Mouse (Mus musculus) lung, postnatal 10 days (tissue): ENCODE measurements around the gene Ltb4r2.

Source experiments
- DNase-seq: peaks from one replicate; pipeline ENCODE4 v3.0.0; 2021

Gene Ltb4r2

DNA sequence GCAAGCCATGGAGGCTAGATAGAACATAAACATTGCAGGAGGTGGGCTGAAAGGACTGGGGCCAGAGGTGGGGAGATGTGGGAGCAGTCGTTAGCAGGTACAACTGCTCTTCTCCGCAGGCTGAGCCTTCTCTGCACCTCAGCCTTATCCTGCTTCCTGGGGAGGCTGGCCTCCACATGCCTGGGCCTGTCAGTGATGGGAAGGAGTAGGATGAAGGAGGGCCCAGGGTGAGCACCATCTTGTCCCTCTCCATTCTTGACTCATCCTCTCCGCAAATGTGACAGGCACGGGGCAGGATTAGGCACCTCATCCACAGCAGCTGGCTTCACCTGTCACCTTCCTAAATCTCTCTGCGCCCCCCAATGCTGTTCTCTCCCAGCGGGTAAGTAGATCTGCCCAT, at the start of gene Ltb4r2:
Gene Ltb4r2 (plus strand): TSS at position 266 of the 400 bp plus-strand sequence.
- no peak for DNase-seq

DNA sequence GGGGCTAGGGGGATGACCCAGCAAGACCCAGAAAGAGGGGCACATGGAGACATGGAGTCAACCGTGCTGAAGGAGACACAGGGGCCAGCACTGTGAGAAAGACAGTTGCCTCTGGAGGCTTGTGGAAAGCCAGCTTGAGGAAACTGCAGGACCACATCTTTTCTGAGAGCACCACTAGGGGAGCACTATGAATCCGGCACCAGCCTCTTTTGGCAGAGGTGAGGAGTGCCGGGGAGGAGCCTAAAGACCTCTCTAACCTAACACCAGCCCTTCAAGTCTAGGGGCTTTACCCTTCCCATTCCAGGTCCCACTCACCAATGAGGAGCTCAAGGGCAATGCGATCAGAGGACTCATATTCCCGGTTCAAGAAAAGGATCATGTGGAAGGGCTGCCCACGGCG, 49.4 kb upstream of the Ltb4r2 start:
- no peak for DNase-seq

DNA sequence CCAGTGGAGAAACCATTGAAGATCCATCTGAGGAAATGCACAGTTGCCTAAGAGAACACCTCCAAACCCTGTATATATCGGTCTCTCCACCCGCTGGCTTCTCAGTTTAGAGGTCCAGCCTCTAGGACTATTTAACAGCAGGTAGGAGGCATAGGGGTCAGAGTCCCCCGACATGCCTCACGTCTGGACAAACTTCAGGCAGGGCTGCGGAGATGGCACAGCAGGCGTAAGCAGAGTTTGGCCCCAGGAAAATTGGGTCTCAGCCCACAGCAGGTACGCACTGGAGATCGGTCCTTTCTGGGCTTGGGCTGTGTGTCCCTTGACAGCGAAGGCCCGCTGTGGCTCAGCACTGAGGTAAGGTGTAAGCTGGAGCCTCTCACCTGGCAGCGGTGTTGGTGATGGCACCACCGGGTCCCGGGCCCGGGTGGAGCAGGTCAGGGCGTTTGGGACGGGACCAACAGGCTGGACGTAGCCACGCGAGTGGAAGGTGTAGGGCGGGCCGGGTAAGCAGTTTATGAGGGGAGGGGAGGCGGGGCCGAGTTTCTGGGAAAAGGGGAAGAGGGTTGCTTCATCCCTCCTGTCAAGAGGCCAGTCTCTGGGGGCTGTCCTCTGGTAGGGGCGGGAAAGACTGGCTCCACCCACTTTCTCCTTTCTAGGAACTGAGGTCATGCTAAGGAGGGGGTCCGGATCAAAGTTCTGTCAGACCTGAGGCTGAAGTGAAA, 48.1 kb upstream of the Ltb4r2 start:
- DNase-seq: peak; percentile 70

GRCm38 (mm10) chr14:55713729-55714122, 47.5 kb upstream of the Ltb4r2 start, which contains the start of gene Tgm1:
Gene Tgm1, minus strand, starts transcription at chr14:55713926.
- DNase-seq: no peak

DNA sequence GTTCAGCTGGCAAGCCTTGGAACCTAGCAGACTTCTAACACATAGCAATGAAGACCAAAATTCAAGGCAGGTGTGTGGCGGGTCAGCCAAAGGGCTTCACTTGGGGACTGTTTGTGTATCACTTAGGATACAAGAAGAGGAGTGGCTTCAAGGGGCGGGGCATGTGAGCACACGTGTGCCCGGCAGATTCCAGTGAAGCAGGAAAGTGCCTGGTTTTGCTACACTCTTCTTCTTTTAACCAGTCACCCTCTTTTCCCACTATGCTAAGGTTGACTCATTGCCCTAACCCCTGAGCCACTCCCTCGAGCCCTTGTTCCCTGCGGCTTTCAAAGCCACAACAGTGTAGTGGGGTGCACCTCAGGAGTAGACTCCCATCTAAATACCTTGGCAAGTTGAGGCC, 46.3 kb upstream of the Ltb4r2 start:
- peak; percentile 57 for DNase-seq

GRCm38 (mm10) chr14:55716271-55716670, 45.0 kb upstream of the Ltb4r2 start:
- DNase-seq: no peak

DNA sequence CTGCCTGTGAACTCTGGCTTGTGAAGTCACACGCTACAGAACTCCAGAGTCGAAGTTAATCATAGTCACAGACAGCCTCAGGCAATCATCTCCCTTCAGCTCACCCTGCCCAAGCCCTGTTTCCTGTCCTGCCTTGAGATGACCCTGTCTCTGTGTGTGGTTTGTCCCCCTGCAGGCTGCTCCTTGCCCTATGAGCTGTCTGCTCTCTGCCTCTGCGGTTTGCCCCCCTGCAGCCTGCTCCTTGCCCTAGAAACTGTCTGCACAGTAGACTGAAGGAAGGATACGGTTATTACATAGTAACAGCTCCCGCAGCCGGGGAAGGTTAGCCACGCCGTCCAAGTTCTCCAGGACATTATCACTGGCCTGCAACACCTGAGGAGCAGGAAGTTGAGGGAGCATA, 44.3 kb upstream of the Ltb4r2 start:
- DNase-seq: no peak

- no peak for DNase-seq
Observed at GRCm38 (mm10) chr14:55719737-55720136, 41.5 kb upstream of the Ltb4r2 start.

DNA sequence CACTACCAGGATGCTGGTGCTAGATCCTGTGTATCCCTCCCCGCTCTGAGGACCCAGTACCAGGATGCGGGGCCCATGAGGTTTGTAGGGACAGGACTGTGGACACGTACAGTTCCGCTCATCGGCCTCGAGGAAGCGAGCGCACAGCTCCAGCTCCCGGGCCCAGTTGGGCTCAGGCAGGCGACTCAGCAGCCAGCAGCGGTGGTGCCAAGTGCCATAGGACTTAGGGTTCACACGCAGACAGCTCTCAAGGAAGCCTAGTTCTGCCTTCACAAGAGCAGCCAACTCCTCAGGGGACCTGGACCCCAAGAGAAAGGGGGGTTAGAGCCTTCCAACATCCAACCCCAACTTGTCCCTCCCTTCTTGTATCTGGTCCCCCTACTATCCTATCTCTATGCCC, 40.6 kb upstream of the Ltb4r2 start:
- no peak for DNase-seq

DNA sequence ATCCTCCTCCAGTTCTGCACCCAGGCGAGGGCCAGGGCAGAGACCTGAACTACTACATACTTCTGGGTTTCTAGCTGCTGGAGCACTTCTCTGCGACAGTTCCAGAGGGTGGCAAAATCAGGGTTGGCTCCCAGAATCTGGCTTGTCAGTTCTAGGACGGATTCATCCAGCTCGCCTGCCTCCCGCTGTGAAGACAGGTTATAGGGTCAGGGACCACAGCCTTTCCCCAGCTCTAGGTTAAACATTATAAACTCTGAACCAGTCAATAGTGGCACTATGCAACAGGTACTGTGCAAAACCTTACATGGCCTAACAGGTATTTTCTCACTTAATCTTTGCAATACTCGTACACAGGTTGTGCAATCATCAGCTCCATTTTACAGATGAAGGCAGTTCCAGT, 40.2 kb upstream of the Ltb4r2 start:
- DNase-seq: no peak

DNA sequence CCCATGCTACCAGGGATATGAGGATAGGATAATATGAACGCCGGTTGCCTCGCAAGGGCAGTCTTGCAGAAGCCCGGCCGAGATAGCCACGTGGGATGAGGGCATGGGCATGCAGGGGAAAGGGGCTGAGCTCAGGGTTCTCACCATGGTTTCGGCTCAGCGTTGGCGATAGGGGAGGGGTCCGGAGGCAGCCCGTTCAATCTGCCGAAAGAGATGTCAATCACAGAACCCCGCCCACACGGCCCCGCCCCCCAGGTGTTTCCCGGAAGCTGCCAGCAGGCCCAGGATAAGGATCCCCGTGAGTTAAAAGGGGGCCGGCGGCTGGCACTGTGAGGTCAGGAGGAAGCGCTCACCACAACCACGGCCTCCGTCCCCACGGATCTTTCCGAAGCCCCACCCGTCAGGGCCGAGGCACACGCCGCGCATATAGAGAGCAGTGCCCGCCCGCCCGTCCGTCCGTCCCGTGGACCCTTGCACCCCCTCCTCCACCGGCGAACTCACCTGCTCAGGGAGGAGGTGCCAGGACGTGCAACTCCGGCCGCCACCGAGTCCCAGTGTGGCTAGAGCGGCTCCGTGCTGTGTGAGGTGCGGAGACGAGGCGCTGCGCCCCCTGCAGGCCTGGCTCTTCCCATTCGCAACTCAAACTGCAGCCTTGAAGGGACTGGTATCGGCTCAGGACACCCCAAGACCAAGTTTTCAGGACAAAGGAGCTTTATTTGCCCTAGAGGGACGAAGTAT, 39.4 kb upstream of the Ltb4r2 start, which contains the start of gene Rabggta:
Gene Rabggta (minus strand): TSS at position 564 of the 738 bp plus-strand sequence.
- peak; percentile 94 for DNase-seq

- no peak for DNase-seq
Observed at GRCm38 (mm10) chr14:55722438-55722945, 38.7 kb upstream of the Ltb4r2 start.

DNA sequence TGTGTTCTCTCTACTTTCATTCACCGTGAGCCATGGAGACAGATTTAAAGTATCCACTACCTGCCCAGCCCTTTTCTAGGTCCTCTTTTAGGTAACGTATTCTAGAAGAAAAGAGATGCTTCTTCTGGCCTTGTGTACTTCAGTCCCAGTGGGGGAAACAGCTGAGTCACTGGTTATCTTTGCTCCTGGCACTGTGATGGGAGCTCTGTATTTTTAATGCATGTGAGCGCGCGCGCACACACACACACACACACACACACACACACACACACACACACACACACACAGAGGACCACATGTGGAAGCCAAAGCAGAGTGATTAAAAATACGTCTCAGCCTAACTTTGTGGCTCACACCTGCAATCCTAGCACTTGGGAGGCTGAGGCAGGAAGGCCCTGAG, 37.8 kb upstream of the Ltb4r2 start:
- no peak for DNase-seq

DNA sequence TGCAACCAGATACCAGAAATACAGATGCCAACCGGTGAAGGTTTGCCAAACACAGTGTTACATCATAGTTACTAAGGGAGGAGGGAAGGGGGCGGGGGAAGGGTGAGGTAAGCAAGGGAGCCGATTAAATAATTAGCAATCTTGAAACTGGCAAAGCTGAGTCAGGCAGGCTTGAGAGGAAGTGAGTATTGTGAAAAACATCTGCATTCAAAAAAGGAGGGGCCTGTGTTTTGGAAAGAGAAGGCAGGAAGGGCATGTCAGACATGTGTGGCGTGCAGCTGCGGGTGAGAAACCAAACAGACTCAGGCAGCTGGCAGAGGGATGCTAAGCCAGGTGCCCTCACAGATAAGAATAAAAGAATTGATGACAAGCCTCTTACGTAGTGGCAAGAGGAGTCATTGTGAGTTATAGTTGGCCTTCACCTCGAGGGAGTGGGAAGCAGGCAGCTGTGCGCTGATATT, 36.8 kb upstream of the Ltb4r2 start:
- DNase-seq: peak; percentile 57

DNA sequence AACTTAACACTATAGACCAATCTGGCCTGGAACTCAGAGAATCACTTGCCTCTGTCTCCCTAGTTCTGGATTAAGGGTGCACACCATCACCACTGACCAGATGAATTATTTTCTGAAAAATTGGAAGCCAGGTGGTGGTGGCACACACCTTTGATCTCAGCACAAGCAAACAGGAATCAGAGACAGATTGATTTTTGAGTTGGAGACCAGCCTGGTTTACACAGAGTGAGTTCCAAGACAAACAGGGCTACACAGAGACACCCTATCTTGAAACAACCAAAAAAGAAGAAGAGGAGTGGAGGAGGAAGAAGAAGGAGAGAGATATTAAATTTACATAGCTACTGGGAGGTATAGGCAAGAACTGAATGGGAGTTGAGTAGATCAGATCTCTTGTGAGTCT, 35.0 kb upstream of the Ltb4r2 start:
- no peak for DNase-seq

GRCm38 (mm10) chr14:55727889-55728685, 33.1 kb upstream of the Ltb4r2 start:
- no peak for DNase-seq

GRCm38 (mm10) chr14:55730116-55730515, 31.1 kb upstream of the Ltb4r2 start:
- DNase-seq: no peak

GRCm38 (mm10) chr14:55730531-55731032, 30.6 kb upstream of the Ltb4r2 start:
- DNase-seq: no peak

GRCm38 (mm10) chr14:55733889-55734288, 27.3 kb upstream of the Ltb4r2 start:
- DNase-seq: no peak

DNA sequence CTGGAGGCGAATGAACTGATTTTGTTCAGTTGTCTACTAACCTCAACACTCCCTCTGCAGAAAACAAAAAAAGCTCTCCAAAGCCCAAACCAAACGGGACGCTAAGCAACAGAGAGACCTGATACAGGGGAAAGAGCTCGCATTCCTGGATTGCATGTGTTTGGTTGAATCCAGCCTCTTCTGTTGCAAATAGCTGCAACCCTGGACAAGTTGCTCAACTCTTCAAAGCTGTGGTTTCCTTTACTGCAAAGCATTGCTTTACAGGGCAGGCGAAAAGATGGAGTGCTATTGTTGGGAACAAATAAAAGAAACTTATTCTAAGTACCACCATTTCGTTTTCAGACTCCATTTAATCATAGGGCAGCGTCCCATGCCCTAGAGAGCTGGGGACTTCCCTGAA, 26.4 kb upstream of the Ltb4r2 start:
- DNase-seq: no peak

DNA sequence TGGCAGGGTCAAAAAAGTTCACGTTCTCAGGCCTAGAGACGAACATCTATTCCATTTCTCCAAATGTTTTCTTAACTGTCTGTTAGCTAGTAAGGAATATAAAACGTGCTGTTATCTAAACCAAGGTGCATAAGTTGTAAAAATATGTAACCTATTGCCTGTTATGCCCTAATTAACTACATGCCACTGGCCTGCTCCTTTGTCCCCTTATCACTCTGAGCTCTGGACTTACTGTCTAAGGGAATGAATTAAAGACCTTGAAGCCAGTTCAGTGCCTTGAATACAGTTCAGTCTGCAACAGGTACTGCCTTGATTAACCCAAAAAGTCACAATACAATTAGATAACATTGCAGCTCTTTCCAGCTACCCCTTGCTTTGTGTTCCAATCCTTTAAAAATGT, 25.9 kb upstream of the Ltb4r2 start:
- no peak for DNase-seq

DNA sequence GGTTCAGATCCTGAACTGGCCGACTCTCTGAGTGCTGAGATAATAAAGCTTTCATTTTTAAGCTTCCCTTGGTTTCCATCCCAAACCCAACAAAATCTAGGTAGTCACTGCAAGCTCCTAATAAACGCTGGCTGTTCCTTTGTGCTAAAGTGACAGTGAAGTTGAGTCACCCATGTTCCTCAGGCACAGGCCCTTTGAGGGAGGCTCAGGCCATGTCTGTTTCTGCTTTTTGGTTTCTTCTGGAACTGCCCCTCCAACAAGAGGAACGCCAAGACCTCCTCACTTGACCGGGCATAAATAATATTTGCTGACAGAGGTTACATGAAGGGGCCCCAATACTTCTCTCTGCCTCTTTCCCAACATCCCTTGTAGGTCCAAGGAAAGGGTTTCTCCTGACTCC, 25.5 kb upstream of the Ltb4r2 start:
- no peak for DNase-seq

GRCm38 (mm10) chr14:55737086-55737687, 24.0 kb upstream of the Ltb4r2 start:
- no peak for DNase-seq
